Mouse (Mus musculus): ENCODE results near the gene Dnajc16.

Dnajc16 gene

GRCm38 (mm10) chr4:141790524-141790990, at the start of gene Dnajc16:
Dnajc16 (minus strand) TSS chr4:141790931.
- peak; percentile 98 to 99 for DNase-seq (ENCODE audit: low spot score in 2 of 2)

GRCm38 (mm10) chr4:141834536-141835095, 43.9 kb upstream of the Dnajc16 start:
- no peak for DNase-seq (ENCODE audit: low spot score in 2 of 2)

GRCm38 (mm10) chr4:141833911-141834310, 43.2 kb upstream of the Dnajc16 start:
- peak; percentile 28 to 53 for DNase-seq (ENCODE audit: low spot score in 2 of 2)

GRCm38 (mm10) chr4:141831361-141831760, 40.6 kb upstream of the Dnajc16 start:
- no peak for DNase-seq (ENCODE audit: low spot score in 2 of 2)

GRCm38 (mm10) chr4:141830381-141830780, 39.6 kb upstream of the Dnajc16 start:
- DNase-seq (ENCODE audit: low spot score in 2 of 2) = no peak

GRCm38 (mm10) chr4:141828177-141828576, 37.4 kb upstream of the Dnajc16 start:
- DNase-seq (ENCODE audit: low spot score in 2 of 2) = no peak

- no peak for DNase-seq (ENCODE audit: low spot score in 2 of 2)
Measured at GRCm38 (mm10) chr4:141827401-141827800, 36.7 kb upstream of the Dnajc16 start.

GRCm38 (mm10) chr4:141826060-141826459, 35.3 kb upstream of the Dnajc16 start, which contains the start of gene Cela2a:
Cela2a (minus strand) TSS chr4:141826160.
- DNase-seq (ENCODE audit: low spot score in 2 of 2) = no peak

GRCm38 (mm10) chr4:141822979-141823378, 32.2 kb upstream of the Dnajc16 start:
- DNase-seq (ENCODE audit: low spot score in 2 of 2) = no peak

GRCm38 (mm10) chr4:141822089-141822488, 31.4 kb upstream of the Dnajc16 start:
- no peak for DNase-seq (ENCODE audit: low spot score in 2 of 2)

GRCm38 (mm10) chr4:141821178-141821577, 30.4 kb upstream of the Dnajc16 start:
- no peak for DNase-seq (ENCODE audit: low spot score in 2 of 2)

- DNase-seq (ENCODE audit: low spot score in 2 of 2) = no peak
Measured at GRCm38 (mm10) chr4:141819316-141819715, 28.6 kb upstream of the Dnajc16 start.

- DNase-seq (ENCODE audit: low spot score in 2 of 2) = no peak
Measured at GRCm38 (mm10) chr4:141818861-141819260, 28.1 kb upstream of the Dnajc16 start.

- no peak for DNase-seq (ENCODE audit: low spot score in 2 of 2)
Measured at GRCm38 (mm10) chr4:141817706-141818105, 27.0 kb upstream of the Dnajc16 start.

- no peak for DNase-seq (ENCODE audit: low spot score in 2 of 2)
Measured at GRCm38 (mm10) chr4:141816776-141817655, 26.3 kb upstream of the Dnajc16 start.

- no peak for DNase-seq (ENCODE audit: low spot score in 2 of 2)
Measured at GRCm38 (mm10) chr4:141816267-141816666, 25.5 kb upstream of the Dnajc16 start.

GRCm38 (mm10) chr4:141811375-141811774, 20.6 kb upstream of the Dnajc16 start:
- DNase-seq (ENCODE audit: low spot score in 2 of 2) = no peak

GRCm38 (mm10) chr4:141810975-141811374, 20.2 kb upstream of the Dnajc16 start:
- no peak for DNase-seq (ENCODE audit: low spot score in 2 of 2)

GRCm38 (mm10) chr4:141809850-141810464, 19.2 kb upstream of the Dnajc16 start:
- DNase-seq (ENCODE audit: low spot score in 2 of 2) = no peak

GRCm38 (mm10) chr4:141805886-141806285, 15.2 kb upstream of the Dnajc16 start:
- DNase-seq (ENCODE audit: low spot score in 2 of 2) = no peak

GRCm38 (mm10) chr4:141804105-141804504, 13.4 kb upstream of the Dnajc16 start:
- no peak for DNase-seq (ENCODE audit: low spot score in 2 of 2)

GRCm38 (mm10) chr4:141797545-141797944, 6.8 kb upstream of the Dnajc16 start:
- DNase-seq (ENCODE audit: low spot score in 2 of 2) = no peak

Measured in frontal cortex, postnatal 36 days (tissue).